Mouse (Mus musculus) fat pad, adult 2 months (tissue): ENCODE measurements around the gene Vmn2r93.

Source experiments
- DNase-seq: peaks from one replicate; pipeline ENCODE4 v3.0.0-alpha.2; 2011; ENCODE audit warnings: low read depth, low spot score; ENCODE audit errors: extremely low read depth

Vmn2r93 gene

GRCm38 (mm10) chr17:18297799-18298198, at the start of gene Vmn2r93:
Vmn2r93 (plus strand) TSS chr17:18298099.
- no peak for DNase-seq

GRCm38 (mm10) chr17:18277656-18278055, 20.2 kb upstream of the Vmn2r93 start, which contains the start of gene Vmn2r94:
Vmn2r94 (minus strand) TSS chr17:18277756.
- no peak for DNase-seq

GRCm38 (mm10) chr17:18323031-18323430, 25.1 kb downstream of the Vmn2r93 start:
- no peak for DNase-seq

- DNase-seq = no peak
These were observed 62.1 kb downstream of the Vmn2r93 start for GRCm38 (mm10) chr17:18360007-18360406.

- DNase-seq = no peak
These were observed 62.7 kb downstream of the Vmn2r93 start for GRCm38 (mm10) chr17:18360602-18361001.
